Mouse (Mus musculus) ES-E14 (cell line): ENCODE results near the gene Tle1.

Experiments used
- CHD2 ChIP-seq: IDR thresholded peaks from 2 replicates; pipeline ENCODE4 v1.6.1; 2014; ENCODE audit warnings: mild to moderate bottlenecking, low read depth, low read length, inconsistent platforms
- ZC3H11A ChIP-seq: IDR thresholded peaks from 2 replicates; pipeline ENCODE4 v1.6.1; 2012; ENCODE audit warnings: low read depth, mild to moderate bottlenecking, inconsistent platforms, low read length, borderline replicate concordance

- TF ChIP-seq ZC3H11A (no peak), CHD2 (no peak)
These were observed 5.4 kb downstream of the Tle1 start for GRCm38 (mm10) chr4:72195116-72195835.
